Mouse (Mus musculus) limb, embryonic 15.5 days (tissue): ENCODE measurements around the gene AU021092. TPM values are rescaled to one million over a fixed set of nuclear protein-coding genes. Genes with fewer than 3 reads are reported as not detected.

ENCODE experiments used
- ATAC-seq: fragments of 200-750 bp; cut with Nextera tagmentation; 2 replicates; pipeline ENCODE4 v1.8.0; 2017; ENCODE audit warnings: low read depth, moderate TSS enrichment; ENCODE audit not compliant: insufficient number of reproducible peaks, low FRiP score, low TSS enrichment
- H3K27ac ChIP-seq: fragments of 300-500 bp; sonication (generic); 2 replicates; pipeline ENCODE4 v1.5.1; 2015; ENCODE audit warnings: moderate library complexity, mild to moderate bottlenecking, inconsistent platforms
- H3K27me3 ChIP-seq: fragments of 300-500 bp; sonication (generic); 2 replicates; pipeline ENCODE4 v1.6.1; 2015; ENCODE audit warnings: inconsistent platforms
- H3K36me3 ChIP-seq: fragments of 300-500 bp; sonication (generic); 2 replicates; pipeline ENCODE4 v1.6.1; 2015; ENCODE audit warnings: inconsistent platforms
- H3K4me1 ChIP-seq: fragments of 300-500 bp; sonication (generic); 2 replicates; pipeline ENCODE4 v1.6.1; 2015; ENCODE audit warnings: inconsistent platforms
- H3K4me2 ChIP-seq: fragments of 300-500 bp; sonication (generic); 2 replicates; pipeline ENCODE4 v1.6.1; 2015; ENCODE audit warnings: mild to moderate bottlenecking, inconsistent platforms
- H3K4me3 ChIP-seq: fragments of 300-500 bp; sonication (generic); 2 replicates; pipeline ENCODE4 v1.5.1; 2015; ENCODE audit warnings: mild to moderate bottlenecking, inconsistent platforms
- H3K9ac ChIP-seq: fragments of 300-500 bp; sonication (generic); 2 replicates; pipeline ENCODE4 v1.6.1; 2015; ENCODE audit warnings: inconsistent platforms
- H3K9me3 ChIP-seq: fragments of 300-500 bp; sonication (generic); 2 replicates; pipeline ENCODE4 v1.6.1; 2016; ENCODE audit warnings: inconsistent platforms
- WGBS: fragments of 180-500 bp; shearing (Covaris S2); methylation state at CpG from one replicate; pipeline ENCODE4 v1.1.7; 2015; 5-methylcytosine and 5-hydroxymethylcytosine counted together
- microRNA-seq: library from miRNA; unstranded; fragments of <30 nt; microRNA quantifications from one replicate; pipeline ENCODE4, GENCODE M21; 2016
- polyA plus RNA-seq: library from polyadenylated mRNA; unstranded; fragments of >200 nt; fragmentation: Nextera tagmentation; extraction: Ambion mirVana; gene quantifications from 2 replicates; pipeline ENCODE4 v1.2.1, GENCODE M21; 2015

The AU021092 gene
- polyA plus RNA-seq, 1 experiment from 2014 or later = 3.6 TPM

DNA sequence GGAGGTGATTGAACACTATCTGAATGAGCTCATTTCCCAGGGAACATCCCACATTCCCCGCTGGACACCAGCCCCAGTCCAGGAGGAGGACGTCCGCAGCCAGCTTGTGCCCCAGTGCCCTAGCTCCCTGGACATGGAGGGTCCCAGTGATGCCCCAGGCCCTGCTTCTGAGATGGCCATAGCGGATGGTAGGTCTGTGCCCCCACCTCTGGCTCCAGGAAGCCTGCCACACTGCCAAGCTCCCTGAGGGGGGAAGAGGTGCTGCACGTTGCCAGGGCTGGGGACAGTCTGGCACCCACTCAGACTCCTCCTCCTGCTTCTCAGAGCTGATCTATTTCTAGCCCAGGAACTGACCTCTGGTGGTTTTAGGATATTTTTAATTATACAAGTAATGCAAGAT lies 53.3 kb downstream of the AU021092 start:
- H3K4me2 ChIP-seq = no peak overlapping the region
- H3K36me3 ChIP-seq = no peaks in the 10 kb centered on the region
- ATAC-seq = no peak
- WGBS = 64% methylated on average over 5 of the region's 5 CpGs
- no peak overlapping the region for H3K9ac ChIP-seq
- H3K4me3 ChIP-seq = no peak overlapping the region
- H3K4me1 ChIP-seq = no peaks in the 10 kb centered on the region
- no peaks in the 10 kb centered on the region for H3K9me3 ChIP-seq
- no peak overlapping the region for H3K27ac ChIP-seq
- no peaks in the 10 kb centered on the region for H3K27me3 ChIP-seq

- H3K4me1 ChIP-seq = no peaks in the 10 kb centered on the region
- H3K36me3 ChIP-seq = no peaks in the 10 kb centered on the region
- no peak overlapping the region for H3K4me3 ChIP-seq
- no peaks in the 10 kb centered on the region for H3K9me3 ChIP-seq
- H3K27me3 ChIP-seq = no peaks in the 10 kb centered on the region
- no peak for ATAC-seq
- WGBS = 72% methylated on average over 2 of the region's 2 CpGs
- no peak overlapping the region for H3K9ac ChIP-seq
- H3K27ac ChIP-seq = no peak overlapping the region
- no peak overlapping the region for H3K4me2 ChIP-seq
Measured at GRCm38 (mm10) chr16:5168038-5168437, 54.1 kb downstream of the AU021092 start.

- H3K27me3 ChIP-seq = 0 out of 2 replicates have a peak, but pooled peaks cover 3% of the 10 kb centered on the region
- H3K36me3 ChIP-seq = no peaks in the 10 kb centered on the region
- WGBS = 74% methylated on average over 6 of the region's 6 CpGs
- no peak overlapping the region for H3K4me2 ChIP-seq
- no peak overlapping the region for H3K9ac ChIP-seq
- no peak overlapping the region for H3K4me3 ChIP-seq
- ATAC-seq = no peak
- no peaks in the 10 kb centered on the region for H3K4me1 ChIP-seq
- H3K9me3 ChIP-seq = no peaks in the 10 kb centered on the region
- H3K27ac ChIP-seq = no peak overlapping the region
Measured at GRCm38 (mm10) chr16:5164327-5164726, 57.8 kb downstream of the AU021092 start.

Small RNA genes within 50 kb of the gene (microRNA-seq; reads per million reads assigned to microRNA genes)
- gene Gm23689 (not detected), gene Gm26095 (not detected), gene Mir6364 (not detected)

Other genes with a start within 250 kb of the AU021092 start
- not detected in 2 replicates for gene Sept12, start 224.4 kb downstream of the AU021092 start, polyA plus RNA-seq
- 5.3 and 5.8 TPM in 2 replicates for gene Smim22, start 215.0 kb downstream of the AU021092 start, polyA plus RNA-seq
- gene Rogdi, start 208.7 kb downstream of the AU021092 start, polyA plus RNA-seq = 45.0 and 51.9 TPM in 2 replicates
- gene Glyr1, start 172.4 kb downstream of the AU021092 start, polyA plus RNA-seq = 127 and 132 TPM in 2 replicates
- gene Ubn1, start 172.2 kb downstream of the AU021092 start, polyA plus RNA-seq = 16.9 and 19.6 TPM in 2 replicates
- 72.6 and 79.3 TPM in 2 replicates for gene Ppl, start 89.9 kb downstream of the AU021092 start, polyA plus RNA-seq
- gene Sec14l5, start 75.2 kb downstream of the AU021092 start, polyA plus RNA-seq = 0.09 and 0.29 TPM in 2 replicates
- 21.3 and 21.9 TPM in 2 replicates for gene Nagpa, start 18.3 kb downstream of the AU021092 start, polyA plus RNA-seq
- 34.4 and 39.3 TPM in 2 replicates for gene Alg1, start 11.3 kb upstream of the AU021092 start, polyA plus RNA-seq
- 25.1 and 29.2 TPM in 2 replicates for gene Eef2kmt, start 33.7 kb upstream of the AU021092 start, polyA plus RNA-seq